Mouse (Mus musculus) liver, embryonic 14.5 days (tissue): Measurements from ENCODE around the gene Cpne5. TPM values are rescaled to one million over a fixed set of nuclear protein-coding genes. Genes with fewer than 3 reads are reported as not detected.

Source experiments
- ATAC-seq: fragments of 200-750 bp; cut with Nextera tagmentation; 2 replicates; pipeline ENCODE4 v1.8.0; 2017; ENCODE audit warnings: moderate number of reproducible peaks, mild to moderate bottlenecking, moderate library complexity; ENCODE audit not compliant: insufficient read depth
- DNase-seq, 3 experiments: peaks; one replicate each; pipeline ENCODE4 v3.0.0-alpha.2; 2012 to 2013; ENCODE audit warnings: low read depth in 3 of 3, low spot score in 3 of 3
- H3K27ac ChIP-seq: fragments of 300-500 bp; sonication (generic); 2 replicates; pipeline ENCODE4 v1.5.1; 2014; ENCODE audit warnings: moderate library complexity, mild to moderate bottlenecking, control low read depth, inconsistent platforms
- H3K27me3 ChIP-seq: fragments of 300-500 bp; sonication (generic); 2 replicates; pipeline ENCODE4 v1.6.1; 2014; ENCODE audit warnings: mild to moderate bottlenecking, low read length, moderate library complexity; ENCODE audit not compliant: control insufficient read depth, insufficient read depth
- H3K36me3 ChIP-seq: fragments of 300-500 bp; sonication (generic); replicated peaks from 2 replicates; pipeline ENCODE4 v1.6.1; 2014; ENCODE audit warnings: low read depth; ENCODE audit not compliant: control insufficient read depth, insufficient read depth
- H3K4me1 ChIP-seq, 2 experiments: fragments of 200-500 bp in 1 of 2; fragments of 300-500 bp in 1 of 2; sonication (generic) in 1 of 2; replicated peaks; 2 replicates each; pipeline ENCODE4 v1.6.1; 2012 to 2014; ENCODE audit warnings: antibody characterized with exemption in 1 of 2, inconsistent platforms in 1 of 2, low read length in 1 of 2; ENCODE audit not compliant: control insufficient read depth in 2 of 2, insufficient read depth in 2 of 2
- H3K4me2 ChIP-seq: fragments of 300-500 bp; sonication (generic); 2 replicates; pipeline ENCODE4 v1.6.1; 2014; ENCODE audit warnings: low read depth, mild to moderate bottlenecking, control low read depth, moderate library complexity
- H3K4me3 ChIP-seq, 2 experiments: fragments of 200-500 bp in 1 of 2; fragments of 300-500 bp in 1 of 2; sonication (generic) in 1 of 2; 2 replicates each; pipeline ENCODE4 v1.5.1; 2012 to 2014; ENCODE audit warnings: low read depth in 2 of 2, low read length in 2 of 2, mild to moderate bottlenecking in 2 of 2, control low read depth in 1 of 2, inconsistent platforms in 1 of 2, moderate library complexity in 1 of 2; ENCODE audit not compliant: insufficient read depth in 1 of 2
- H3K9ac ChIP-seq: fragments of 300-500 bp; sonication (generic); replicated peaks from 2 replicates; pipeline ENCODE4 v1.6.1; 2014; ENCODE audit warnings: mild to moderate bottlenecking, control low read depth, moderate library complexity
- H3K9me3 ChIP-seq: fragments of 300-500 bp; sonication (generic); 2 replicates; pipeline ENCODE4 v1.6.1; 2016; ENCODE audit warnings: low read length, mixed read lengths; ENCODE audit not compliant: control insufficient read depth
- CTCF ChIP-seq: IDR thresholded peaks from 2 replicates; pipeline ENCODE4 v1.5.1; 2016; ENCODE audit warnings: antibody characterized with exemption, low read depth, control low read depth
- EP300 ChIP-seq: IDR thresholded peaks from 2 replicates; pipeline ENCODE4 v1.6.1; 2016; ENCODE audit warnings: antibody characterized with exemption, low read depth
- WGBS: fragments of 180-500 bp; shearing (Covaris S2); extraction: QIAGEN DNeasy Blood & Tissue Kit; methylation state at CpG from one replicate; pipeline ENCODE4 v1.1.7; 2014; ENCODE audit not compliant: insufficient replicate concordance; 5-methylcytosine and 5-hydroxymethylcytosine counted together
- polyA plus RNA-seq, 2 experiments: library from polyadenylated mRNA; depleted of rRNA in 1 of 2; stranded (reverse) in 1 of 2; unstranded in 1 of 2; fragments of >200 nt; fragmentation: Nextera tagmentation in 1 of 2; extraction: Ambion mirVana in 1 of 2; gene quantifications; 2 replicates each; pipeline versions ENCODE4 v1.2.1 to v1.2.3; 2012 to 2014

Cpne5 gene
- polyA plus RNA-seq, 2 experiments: 0.06 to 0.28 TPM

GRCm38 (mm10) chr17:29171001-29171772 lies 66.8 kb downstream of the Cpne5 start:
- H3K4me2 ChIP-seq: no peak overlapping the region
- peak; percentile 92 for TF ChIP-seq CTCF
- no peak for TF ChIP-seq EP300
- no peaks in the 10 kb centered on the region for H3K36me3 ChIP-seq
- H3K4me1 ChIP-seq: peaks cover 0 to 3% of the 10 kb centered on the region in 2 experiments; a peak in 1 of 4 replicates
- H3K9ac ChIP-seq: no peak overlapping the region
- ATAC-seq: 0 out of 2 replicates have a peak, but pooled peaks have one; percentile 31
- H3K9me3 ChIP-seq: no peaks in the 10 kb centered on the region
- no peak overlapping the region for H3K4me3 ChIP-seq
- H3K27ac ChIP-seq: no peak overlapping the region
- 6% methylated on average over 14 of the region's 14 CpGs for WGBS
- no peaks in the 10 kb centered on the region for H3K27me3 ChIP-seq
- DNase-seq: peak; percentile 39 to 50 (median 46)

- whole genome bisulfite sequencing: 43% methylated on average over 14 of the region's 14 CpGs
- DNase-seq: no peak
Measured at GRCm38 (mm10) chr17:29170431-29171000, 67.5 kb downstream of the Cpne5 start.

GRCm38 (mm10) chr17:29168996-29169601 lies 68.9 kb downstream of the Cpne5 start:
- Histone ChIP-seq H3K9ac (no peak overlapping the region), H3K4me3 (no peak overlapping the region), H3K9me3 (no peaks in the 10 kb centered on the region), H3K36me3 (no peaks in the 10 kb centered on the region), H3K27me3 (no peaks in the 10 kb centered on the region), H3K4me1 (peaks cover 8 to 12% of the 10 kb centered on the region in 2 experiments), H3K27ac (no peak overlapping the region), H3K4me2 (no peak overlapping the region)
- no peak for TF ChIP-seq EP300
- peak; percentile 73 for TF ChIP-seq CTCF
- 60% methylated on average over 12 of the region's 12 CpGs for WGBS
- DNase-seq: no peak
- ATAC-seq: no peak

More at GRCm38 (mm10) chr17:29170431-29171000, 67.5 kb downstream of the Cpne5 start:
- Histone ChIP-seq H3K27me3 (no peaks in the 10 kb centered on the region), H3K4me1 (peaks cover 0 to 3% of the 10 kb centered on the region in 2 experiments; a peak in 1 of 4 replicates), H3K4me2 (no peak overlapping the region), H3K27ac (no peak overlapping the region), H3K9ac (no peak overlapping the region), H3K4me3 (no peak overlapping the region), H3K9me3 (no peaks in the 10 kb centered on the region), H3K36me3 (no peaks in the 10 kb centered on the region)
- ATAC-seq: no peak
- TF ChIP-seq EP300 (no peak), CTCF (no peak)

- H3K9ac ChIP-seq: no peak overlapping the region
- H3K27me3 ChIP-seq: no peaks in the 10 kb centered on the region
- WGBS: 59% methylated on average over 4 of the region's 4 CpGs
- no peak overlapping the region for H3K4me3 ChIP-seq
- no peak for ATAC-seq
- no peaks in the 10 kb centered on the region for H3K36me3 ChIP-seq
- no peak for TF ChIP-seq CTCF
- TF ChIP-seq EP300: no peak
- H3K27ac ChIP-seq: no peak overlapping the region
- no peak overlapping the region for H3K4me2 ChIP-seq
- peaks cover 8 to 12% of the 10 kb centered on the region in 2 experiments for H3K4me1 ChIP-seq
- no peak for DNase-seq
- no peaks in the 10 kb centered on the region for H3K9me3 ChIP-seq
Measured at GRCm38 (mm10) chr17:29168438-29168837, 69.5 kb downstream of the Cpne5 start.

- no peak overlapping the region for H3K4me3 ChIP-seq
- H3K9ac ChIP-seq: no peak overlapping the region
- ATAC-seq: no peak
- TF ChIP-seq CTCF (no peak), EP300 (no peak)
- H3K4me1 ChIP-seq: peaks cover 8 to 12% of the 10 kb centered on the region in 2 experiments
- no peak overlapping the region for H3K27ac ChIP-seq
- H3K36me3 ChIP-seq: no peaks in the 10 kb centered on the region
- no peak overlapping the region for H3K4me2 ChIP-seq
- H3K9me3 ChIP-seq: no peaks in the 10 kb centered on the region
- WGBS: 37% methylated on average over 6 of the region's 6 CpGs
- DNase-seq: no peak
- H3K27me3 ChIP-seq: no peaks in the 10 kb centered on the region
Measured at GRCm38 (mm10) chr17:29167371-29167770, 70.6 kb downstream of the Cpne5 start.
